Mouse (Mus musculus) liver, adult 2 months (tissue): ENCODE results near the gene Aup1. TPM values are rescaled to one million over a fixed set of nuclear protein-coding genes. Genes with fewer than 3 reads are reported as not detected.

ENCODE experiments used
- DNase-seq: peaks from one replicate; pipeline ENCODE4 v3.0.0-alpha.2; 2011; ENCODE audit warnings: low read depth, low spot score; ENCODE audit errors: extremely low read depth
- H3K27ac ChIP-seq: fragments of 200-500 bp; replicated peaks from 2 replicates; pipeline ENCODE4 v1.5.1; 2012; ENCODE audit warnings: low read depth, mild to moderate bottlenecking, control low read depth, inconsistent platforms, low read length; ENCODE audit not compliant: insufficient read depth
- H3K27me3 ChIP-seq: fragments of 200-500 bp; 2 replicates; pipeline ENCODE4 v1.6.1; 2012; ENCODE audit warnings: mild to moderate bottlenecking, moderate library complexity, low read length, inconsistent platforms; ENCODE audit not compliant: control insufficient read depth, insufficient read depth
- H3K36me3 ChIP-seq: fragments of 200-500 bp; 2 replicates; pipeline ENCODE4 v1.6.1; 2012; ENCODE audit warnings: low read length, inconsistent platforms; ENCODE audit not compliant: control insufficient read depth, insufficient read depth
- H3K4me1 ChIP-seq: fragments of 200-500 bp; 2 replicates; pipeline ENCODE4 v1.6.1; 2011; ENCODE audit warnings: low read length; ENCODE audit not compliant: control insufficient read depth, insufficient read depth
- H3K4me3 ChIP-seq: fragments of 200-500 bp; 2 replicates; pipeline ENCODE4 v1.5.1; 2011; ENCODE audit warnings: low read depth, mild to moderate bottlenecking, control low read depth, low read length, moderate library complexity; ENCODE audit not compliant: insufficient read depth
- H3K79me2 ChIP-seq: fragments of 200-500 bp; 2 replicates; pipeline ENCODE4 v1.6.1; 2012; ENCODE audit warnings: inconsistent platforms, mild to moderate bottlenecking, low read length, moderate library complexity; ENCODE audit not compliant: control insufficient read depth, insufficient read depth
- H3K9ac ChIP-seq: fragments of 200-500 bp; 2 replicates; pipeline ENCODE4 v1.6.1; 2012; ENCODE audit warnings: low read depth, mild to moderate bottlenecking, control low read depth, inconsistent platforms, low read length
- CTCF ChIP-seq: fragments of 200-500 bp; IDR thresholded peaks from 2 replicates; pipeline ENCODE4 v1.5.1; 2011; ENCODE audit warnings: low read depth, low read length, control low read depth
- POLR2A ChIP-seq: fragments of 200-500 bp; IDR thresholded peaks from 2 replicates; pipeline ENCODE4 v1.6.1; 2011; ENCODE audit warnings: low read length, control low read depth; ENCODE audit not compliant: insufficient read depth; ENCODE audit errors: extremely low read depth
- WGBS: fragments of 180-500 bp; shearing (Covaris S2); methylation state at CpG from one replicate; pipeline ENCODE4 v1.1.7; 2018; 5-methylcytosine and 5-hydroxymethylcytosine counted together
- polyA plus RNA-seq: library from polyadenylated mRNA; depleted of rRNA; stranded (reverse); fragments of >200 nt; gene quantifications from 2 replicates; pipeline ENCODE4 v1.2.3, GENCODE M21; 2012
- total RNA-seq: library from RNA; depleted of rRNA; stranded (reverse); fragments of >200 nt; gene quantifications from 2 replicates; pipeline ENCODE4 v1.2.3, GENCODE M21; 2014

Gene Aup1
- total and polyA plus RNA-seq, 2 experiments = 109 to 593 TPM

DNA sequence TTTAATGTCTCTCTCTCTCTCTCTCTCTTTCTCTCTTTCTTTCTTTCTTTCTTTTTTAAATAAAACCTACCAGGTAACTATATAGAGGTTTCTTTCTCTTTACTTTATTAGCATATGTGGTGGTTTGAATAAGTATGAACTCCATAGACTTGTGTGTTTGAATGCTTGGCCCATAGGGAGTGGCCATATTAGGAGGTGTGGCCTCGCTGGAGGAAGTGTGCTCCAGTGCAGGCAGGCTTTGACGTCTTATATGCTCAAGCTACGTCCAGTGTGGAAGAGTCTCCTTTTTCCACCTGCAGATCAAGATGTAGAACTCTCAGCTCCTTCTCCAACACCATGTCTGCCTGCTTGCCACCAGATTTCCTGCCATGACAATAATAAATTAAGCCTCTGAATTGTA is 35.3 kb upstream of the Aup1 start:
- Histone ChIP-seq H3K36me3 (no peaks in the 10 kb centered on the region), H3K27ac (no peak overlapping the region), H3K4me1 (no peaks in the 10 kb centered on the region), H3K4me3 (no peak overlapping the region), H3K79me2 (no peaks in the 10 kb centered on the region), H3K9ac (no peak overlapping the region), H3K27me3 (no peaks in the 10 kb centered on the region)
- TF ChIP-seq CTCF (no peak), POLR2A (no peak)
- no peak for DNase-seq
- WGBS = 75% methylated on average over 3 of the region's 3 CpGs

DNA sequence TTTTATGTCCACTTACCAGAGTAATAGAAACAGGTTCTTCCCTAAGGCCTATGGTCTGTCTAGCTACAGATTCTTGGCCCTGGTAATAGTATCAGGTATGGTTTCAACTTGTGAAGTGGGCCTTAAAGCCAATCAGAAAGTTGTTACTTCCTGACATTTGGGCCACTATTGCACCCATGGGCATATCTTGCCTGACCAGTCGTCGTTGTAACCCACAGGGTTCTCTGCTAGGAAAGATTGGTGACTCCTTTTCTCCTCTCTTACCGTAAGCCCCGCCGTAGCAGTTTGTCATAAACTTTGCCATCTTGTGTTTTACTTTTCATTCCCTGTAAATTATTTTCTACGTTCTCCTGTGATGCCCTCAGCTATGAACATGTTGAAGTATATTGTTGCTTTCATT is 34.2 kb upstream of the Aup1 start:
- no peaks in the 10 kb centered on the region for H3K79me2 ChIP-seq
- no peak overlapping the region for H3K9ac ChIP-seq
- no peak overlapping the region for H3K27ac ChIP-seq
- TF ChIP-seq POLR2A (no peak), CTCF (no peak)
- 93% methylated on average over 6 of the region's 6 CpGs for WGBS
- no peaks in the 10 kb centered on the region for H3K27me3 ChIP-seq
- no peaks in the 10 kb centered on the region for H3K36me3 ChIP-seq
- no peak for DNase-seq
- H3K4me3 ChIP-seq = no peak overlapping the region
- H3K4me1 ChIP-seq = no peaks in the 10 kb centered on the region

DNA sequence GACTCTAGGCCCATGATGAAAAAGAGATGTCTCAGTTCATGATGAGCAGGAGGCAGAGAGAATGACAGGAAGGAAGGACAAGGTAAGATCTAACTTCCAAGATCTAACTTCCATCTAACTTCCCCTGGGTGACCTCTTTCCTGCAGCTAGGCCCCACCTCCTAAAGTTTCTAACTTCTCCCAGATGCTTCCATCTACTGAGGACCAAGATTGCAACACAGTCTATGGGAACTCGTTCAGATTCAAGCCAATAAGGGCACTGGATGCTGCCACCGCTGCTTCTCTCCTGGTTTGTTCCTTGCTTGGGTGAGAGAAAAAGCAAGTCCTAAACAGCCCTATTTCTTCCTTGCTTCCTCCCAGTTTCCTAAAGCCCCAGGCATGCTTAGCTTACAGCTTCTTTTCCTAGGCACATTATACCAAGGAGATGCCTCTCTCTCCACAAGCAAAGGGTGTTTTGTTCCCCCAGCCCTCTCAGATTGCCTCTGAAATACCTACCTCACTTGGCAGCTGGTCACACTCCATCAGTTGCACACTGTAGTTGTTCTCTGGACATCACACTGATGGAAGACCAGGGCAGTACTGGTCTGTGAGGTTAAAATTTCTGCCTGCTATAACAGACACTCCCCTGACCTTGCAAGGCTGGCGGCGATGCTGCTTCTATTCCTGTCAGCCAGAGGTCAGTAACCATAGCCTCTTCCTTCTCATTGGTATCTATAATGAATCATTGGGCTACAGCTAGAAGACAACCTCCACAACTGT is 33.3 kb upstream of the Aup1 start:
- Histone ChIP-seq H3K4me3 (no peak overlapping the region), H3K79me2 (no peaks in the 10 kb centered on the region), H3K27me3 (no peaks in the 10 kb centered on the region), H3K36me3 (no peaks in the 10 kb centered on the region), H3K4me1 (no peaks in the 10 kb centered on the region), H3K27ac (no peak overlapping the region), H3K9ac (no peak overlapping the region)
- no peak for TF ChIP-seq CTCF
- no peak for TF ChIP-seq POLR2A
- 75% methylated on average over 4 of the region's 4 CpGs for WGBS
- DNase-seq = no peak

DNA sequence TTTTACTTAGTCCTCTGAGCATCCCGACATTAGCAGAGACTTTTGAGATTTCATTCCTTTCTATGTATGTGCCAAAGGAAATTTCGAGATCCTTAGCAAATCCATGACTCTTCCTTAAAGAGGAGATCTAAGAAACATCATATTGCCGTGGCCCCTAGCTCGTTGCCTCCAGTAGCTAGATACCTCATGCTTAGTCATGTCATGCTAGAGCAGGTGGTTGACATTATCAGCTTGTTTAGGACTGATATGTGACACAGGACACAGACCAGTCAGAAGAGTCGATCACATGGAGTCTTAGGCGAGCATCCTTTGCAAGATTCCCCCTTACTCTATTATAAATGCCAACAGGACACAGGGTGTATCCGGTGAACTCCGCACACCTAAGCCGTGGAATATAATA is 31.3 kb upstream of the Aup1 start:
- Histone ChIP-seq H3K4me3 (no peak overlapping the region), H3K9ac (no peak overlapping the region), H3K27ac (no peak overlapping the region), H3K79me2 (no peaks in the 10 kb centered on the region), H3K36me3 (no peaks in the 10 kb centered on the region), H3K4me1 (no peaks in the 10 kb centered on the region), H3K27me3 (no peaks in the 10 kb centered on the region)
- TF ChIP-seq CTCF (no peak), POLR2A (no peak)
- WGBS = 85% methylated on average over 9 of the region's 9 CpGs
- DNase-seq = no peak

DNA sequence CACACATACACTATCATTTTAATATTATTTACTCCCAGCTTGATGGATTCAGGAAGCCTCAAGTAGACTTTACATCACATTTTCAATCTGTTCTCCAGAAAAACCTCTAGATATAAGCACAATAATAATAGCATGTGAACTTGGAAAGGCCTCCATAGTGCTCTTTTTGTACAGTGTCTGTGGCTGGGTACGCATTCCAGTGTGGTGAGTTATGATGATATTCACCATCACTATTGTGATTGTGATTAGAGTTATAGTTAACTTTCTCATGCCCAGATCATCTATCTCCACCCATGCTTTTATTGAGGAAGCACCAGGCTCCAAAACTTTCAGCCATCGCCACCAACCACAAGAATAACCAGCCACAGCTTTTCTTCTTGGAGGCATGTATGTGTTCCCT is 30.5 kb upstream of the Aup1 start:
- WGBS = 94% methylated on average over 2 of the region's 2 CpGs
- no peak for TF ChIP-seq POLR2A
- TF ChIP-seq CTCF = no peak
- H3K9ac ChIP-seq = no peak overlapping the region
- no peak overlapping the region for H3K4me3 ChIP-seq
- no peaks in the 10 kb centered on the region for H3K36me3 ChIP-seq
- DNase-seq = no peak
- H3K79me2 ChIP-seq = no peaks in the 10 kb centered on the region
- no peaks in the 10 kb centered on the region for H3K27me3 ChIP-seq
- H3K27ac ChIP-seq = no peak overlapping the region
- no peaks in the 10 kb centered on the region for H3K4me1 ChIP-seq

DNA sequence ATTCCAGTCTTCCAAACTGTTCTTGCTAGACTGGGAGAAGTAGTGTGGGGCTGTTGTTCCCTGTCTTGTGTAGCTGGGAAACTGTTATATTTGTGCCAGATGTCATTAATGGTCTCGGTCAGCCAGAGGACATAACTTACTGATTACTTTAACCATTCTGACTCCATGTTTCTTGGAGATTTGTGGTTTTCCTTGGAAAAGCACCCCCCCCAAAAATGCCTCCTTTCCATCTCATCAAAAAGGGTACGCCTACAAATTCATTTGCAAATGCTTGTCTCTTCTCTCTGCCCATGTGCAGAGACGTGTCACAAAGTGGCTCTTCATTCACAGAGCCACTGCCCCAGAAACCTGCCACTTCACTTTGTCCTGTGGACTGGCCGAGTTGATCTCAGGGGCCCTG is 29.9 kb upstream of the Aup1 start:
- Histone ChIP-seq H3K4me1 (no peaks in the 10 kb centered on the region), H3K27me3 (no peaks in the 10 kb centered on the region), H3K27ac (no peak overlapping the region), H3K4me3 (no peak overlapping the region), H3K9ac (no peak overlapping the region), H3K79me2 (no peaks in the 10 kb centered on the region), H3K36me3 (no peaks in the 10 kb centered on the region)
- 82% methylated on average over 4 of the region's 4 CpGs for WGBS
- TF ChIP-seq CTCF = no peak
- no peak for TF ChIP-seq POLR2A
- no peak for DNase-seq
